Mouse (Mus musculus) intestine, postnatal 0 days (tissue): ENCODE measurements around the gene Nlgn2. TPM values are rescaled to one million over a fixed set of nuclear protein-coding genes. Genes with fewer than 3 reads are reported as not detected.
A peak's percentile ranks its signal among the peaks of the same experiment; 100 is the strongest.

Experiments used
- ATAC-seq: fragments of 200-750 bp; cut with Nextera tagmentation; 2 replicates; pipeline ENCODE4 v1.8.0; 2017; ENCODE audit warnings: mild to moderate bottlenecking, moderate TSS enrichment, moderate library complexity
- H3K27ac ChIP-seq: fragments of 300-500 bp; sonication (generic); 2 replicates; pipeline ENCODE4 v1.5.1; 2014; ENCODE audit warnings: mild to moderate bottlenecking, low read depth, low read length, moderate library complexity
- H3K27me3 ChIP-seq: fragments of 300-500 bp; sonication (generic); replicated peaks from 2 replicates; pipeline ENCODE4 v1.6.1; 2014; ENCODE audit warnings: low read length, mixed read lengths; ENCODE audit not compliant: control insufficient read depth, insufficient read depth
- H3K36me3 ChIP-seq: fragments of 300-500 bp; sonication (generic); 2 replicates; pipeline ENCODE4 v1.6.1; 2014; ENCODE audit warnings: mild to moderate bottlenecking, moderate library complexity; ENCODE audit not compliant: control insufficient read depth, insufficient read depth
- H3K4me1 ChIP-seq: fragments of 300-500 bp; sonication (generic); replicated peaks from 2 replicates; pipeline ENCODE4 v1.6.1; 2014; ENCODE audit warnings: antibody characterized with exemption, low read length, mixed read lengths; ENCODE audit not compliant: control insufficient read depth, insufficient read depth
- H3K4me2 ChIP-seq: fragments of 300-500 bp; sonication (generic); replicated peaks from 2 replicates; pipeline ENCODE4 v1.6.1; 2014; ENCODE audit warnings: low read depth, mild to moderate bottlenecking, moderate library complexity
- H3K4me3 ChIP-seq: fragments of 300-500 bp; sonication (generic); 2 replicates; pipeline ENCODE4 v1.5.1; 2014; ENCODE audit warnings: low read depth, low read length
- H3K9ac ChIP-seq: fragments of 300-500 bp; sonication (generic); 2 replicates; pipeline ENCODE4 v1.6.1; 2014; ENCODE audit warnings: mild to moderate bottlenecking, low read depth, low read length
- H3K9me3 ChIP-seq: fragments of 300-500 bp; sonication (generic); 2 replicates; pipeline ENCODE4 v1.6.1; 2016; ENCODE audit warnings: mixed run types; ENCODE audit not compliant: control insufficient read depth
- CTCF ChIP-seq: sonication (generic); IDR thresholded peaks from 2 replicates; pipeline ENCODE4 v1.5.1; 2016; ENCODE audit warnings: low read depth, mild to moderate bottlenecking, control low read depth, antibody characterized with exemption, moderate library complexity
- WGBS: fragments of 180-500 bp; shearing (Covaris S2); extraction: QIAGEN DNeasy Blood & Tissue Kit; methylation state at CpG from one replicate; pipeline ENCODE4 v1.1.7; 2014; 5-methylcytosine and 5-hydroxymethylcytosine counted together
- polyA plus RNA-seq: library from polyadenylated mRNA; unstranded; fragments of >200 nt; fragmentation: Nextera tagmentation; extraction: Ambion mirVana; gene quantifications from 2 replicates; pipeline ENCODE4 v1.2.1, GENCODE M21; 2015

The Nlgn2 gene
- polyA plus RNA-seq, 1 experiment from 2014 or later: 1.8 TPM

DNA sequence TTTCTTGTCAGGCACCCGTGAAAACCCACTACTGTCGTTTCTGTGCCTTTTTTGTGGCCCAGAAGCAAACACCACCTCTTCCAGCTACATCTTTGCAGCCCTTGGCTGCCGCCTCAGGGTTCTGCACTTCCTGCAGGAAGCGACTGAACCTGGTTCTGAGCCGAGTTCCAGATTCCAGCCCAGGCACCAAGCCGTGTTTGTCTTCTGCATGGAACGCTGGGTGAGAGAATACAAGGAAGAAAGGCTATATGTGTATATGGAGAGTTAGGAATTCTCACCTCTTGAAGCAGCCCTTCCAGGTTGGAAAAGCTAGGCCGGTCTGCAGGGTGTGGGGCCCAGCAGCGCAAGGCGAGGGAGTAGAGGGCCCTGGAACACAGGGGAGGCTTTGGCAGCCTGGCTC is 17.1 kb upstream of the Nlgn2 start:
- Histone ChIP-seq H3K4me1 (no peaks in the 10 kb centered on the region), H3K36me3 (peaks cover 54% of the 10 kb centered on the region), H3K4me2 (no peak overlapping the region), H3K9ac (no peak overlapping the region), H3K4me3 (no peak overlapping the region), H3K27me3 (no peaks in the 10 kb centered on the region), H3K9me3 (no peaks in the 10 kb centered on the region), H3K27ac (no peak overlapping the region)
- WGBS: 76% methylated on average over 10 of the region's 10 CpGs
- ATAC-seq: no peak
- TF ChIP-seq CTCF: no peak

DNA sequence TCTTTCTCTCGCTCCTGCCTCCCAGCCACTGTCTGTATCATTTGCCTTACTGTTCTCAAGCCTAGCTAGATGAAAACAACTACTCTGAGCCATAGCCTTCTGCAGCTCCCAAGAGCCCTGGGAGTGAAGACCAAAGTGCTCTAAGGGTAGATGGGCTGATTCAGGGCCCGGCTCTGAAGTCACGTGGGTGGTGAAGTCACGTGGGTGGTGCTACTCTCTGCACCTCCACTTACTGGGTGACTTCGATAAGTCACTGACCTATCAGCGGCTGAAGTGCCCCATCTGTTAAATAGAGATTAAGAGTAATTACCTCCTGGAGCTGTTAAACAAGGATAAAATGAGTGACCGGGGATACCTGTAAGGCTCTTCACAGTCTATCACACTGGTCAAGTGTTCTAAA is 16.4 kb upstream of the Nlgn2 start:
- Histone ChIP-seq H3K27ac (no peak overlapping the region), H3K9ac (no peak overlapping the region), H3K27me3 (no peaks in the 10 kb centered on the region), H3K4me3 (no peak overlapping the region), H3K9me3 (no peaks in the 10 kb centered on the region), H3K4me2 (no peak overlapping the region), H3K4me1 (no peaks in the 10 kb centered on the region), H3K36me3 (peaks cover 54% of the 10 kb centered on the region)
- TF ChIP-seq CTCF: no peak
- ATAC-seq: peak; percentile 22; the same call in 1 of the 2 replicates
- WGBS: 31% methylated on average over 7 of the region's 7 CpGs

GRCm38 (mm10) chr11:69850754-69851153 is 13.2 kb upstream of the Nlgn2 start:
- WGBS: 71% methylated on average over 8 of the region's 8 CpGs
- no peaks in the 10 kb centered on the region for H3K9me3 ChIP-seq
- TF ChIP-seq CTCF: no peak
- no peak overlapping the region for H3K4me2 ChIP-seq
- H3K9ac ChIP-seq: no peak overlapping the region
- no peak overlapping the region for H3K27ac ChIP-seq
- H3K36me3 ChIP-seq: peaks cover 66% of the 10 kb centered on the region
- H3K27me3 ChIP-seq: no peaks in the 10 kb centered on the region
- no peak for ATAC-seq
- no peak overlapping the region for H3K4me3 ChIP-seq
- H3K4me1 ChIP-seq: peaks cover 6% of the 10 kb centered on the region

- WGBS: 86% methylated on average over 15 of the region's 15 CpGs
- no peak overlapping the region for H3K4me3 ChIP-seq
- H3K9ac ChIP-seq: no peak overlapping the region
- no peak overlapping the region for H3K4me2 ChIP-seq
- peaks cover 58% of the 10 kb centered on the region for H3K36me3 ChIP-seq
- no peak overlapping the region for H3K27ac ChIP-seq
- H3K27me3 ChIP-seq: no peaks in the 10 kb centered on the region
- peaks cover 14% of the 10 kb centered on the region for H3K4me1 ChIP-seq
- H3K9me3 ChIP-seq: no peaks in the 10 kb centered on the region
- no peak for ATAC-seq
- no peak for TF ChIP-seq CTCF
These were observed 12.3 kb upstream of the Nlgn2 start for GRCm38 (mm10) chr11:69849884-69850283.

DNA sequence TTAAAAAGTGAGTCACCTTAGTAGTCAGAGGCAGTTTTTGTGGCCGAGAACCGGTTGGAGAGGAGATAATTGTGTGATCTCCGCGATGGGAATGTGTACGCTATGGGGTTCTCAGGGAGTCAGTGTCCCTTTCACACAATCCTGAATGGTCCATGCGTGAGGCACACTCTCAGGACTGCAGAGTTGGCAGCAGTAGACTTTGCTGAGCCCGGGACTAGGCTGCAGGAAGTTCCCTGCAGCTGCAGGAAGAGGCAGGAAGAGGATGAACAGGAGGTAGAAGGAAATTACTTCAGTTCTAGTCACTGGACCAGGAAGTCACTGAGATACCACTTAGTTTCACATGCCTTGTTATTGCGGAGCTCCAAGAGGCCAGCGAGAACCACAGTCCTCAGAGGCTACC is 11.5 kb upstream of the Nlgn2 start:
- no peak overlapping the region for H3K9ac ChIP-seq
- no peak overlapping the region for H3K4me3 ChIP-seq
- WGBS: 69% methylated on average over 9 of the region's 9 CpGs
- ATAC-seq: no peak
- H3K9me3 ChIP-seq: no peaks in the 10 kb centered on the region
- peaks cover 14% of the 10 kb centered on the region for H3K4me1 ChIP-seq
- H3K27ac ChIP-seq: no peak overlapping the region
- H3K4me2 ChIP-seq: no peak overlapping the region
- peaks cover 54% of the 10 kb centered on the region for H3K36me3 ChIP-seq
- no peaks in the 10 kb centered on the region for H3K27me3 ChIP-seq
- TF ChIP-seq CTCF: no peak

- Histone ChIP-seq H3K4me3 (no peak overlapping the region), H3K36me3 (peaks cover 46% of the 10 kb centered on the region), H3K27ac (no peak overlapping the region), H3K4me2 (no peak overlapping the region), H3K27me3 (no peaks in the 10 kb centered on the region), H3K9me3 (no peaks in the 10 kb centered on the region), H3K4me1 (peaks cover 14% of the 10 kb centered on the region), H3K9ac (no peak overlapping the region)
- no peak for ATAC-seq
- TF ChIP-seq CTCF: no peak
- 94% methylated on average over 6 of the region's 6 CpGs for WGBS
These were observed 10.4 kb upstream of the Nlgn2 start for GRCm38 (mm10) chr11:69848021-69848420.
